Mouse (Mus musculus) layer of hippocampus, postnatal 10 days (tissue): ENCODE results near the gene Gm3642. TPM values are rescaled to one million over a fixed set of nuclear protein-coding genes. Genes with fewer than 3 reads are reported as not detected.
"Not testable (repeated sequence)": the region's sequence is repeated elsewhere in the genome, so short reads cannot be mapped to it uniquely, and the experiment has no call there.

Experiments
- DNase-seq, 2 experiments: peaks; one replicate each; pipeline ENCODE4 v3.0.0; 2021; ENCODE audit warnings: low spot score in 2 of 2
- long read RNA-seq: library from polyadenylated mRNA; stranded (forward); transcript quantifications from one replicate; pipeline ENCODE4 v2.0.0, GENCODE M21; 2023
- total RNA-seq, 2 experiments: library from RNA; stranded (reverse); gene quantifications; 2 replicates each; pipeline ENCODE4 v1.2.3; 2021

Gene Gm3642
- under 1 TPM in 1 of 2 experiments, not detected in 1; 0.73 TPM for total RNA-seq
- long read RNA-seq: 0 reads

DNA sequence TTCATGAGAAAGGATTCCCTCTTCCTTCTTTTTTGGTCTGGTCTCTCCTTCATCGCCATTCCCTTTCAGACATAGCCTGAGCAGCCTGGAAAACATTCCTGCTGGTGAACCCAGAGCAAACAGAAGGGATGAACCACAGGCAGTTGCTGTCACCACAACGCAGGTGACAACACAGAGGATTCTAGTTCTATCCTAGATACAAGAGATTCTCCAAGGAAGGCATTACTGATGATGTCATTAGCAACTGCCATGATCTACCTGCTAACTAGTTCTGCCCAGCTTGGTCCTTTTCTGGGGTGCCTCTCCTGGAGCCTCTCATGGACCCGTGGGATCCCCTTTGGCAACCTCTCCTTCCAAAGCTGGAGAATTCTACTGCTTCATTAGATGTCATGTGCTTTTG, at the start of gene Gm3642:
TSS of gene Gm3642 (minus strand) at position 101 of the 400 bp plus-strand sequence.
- DNase-seq: not testable (repeated sequence)

DNA sequence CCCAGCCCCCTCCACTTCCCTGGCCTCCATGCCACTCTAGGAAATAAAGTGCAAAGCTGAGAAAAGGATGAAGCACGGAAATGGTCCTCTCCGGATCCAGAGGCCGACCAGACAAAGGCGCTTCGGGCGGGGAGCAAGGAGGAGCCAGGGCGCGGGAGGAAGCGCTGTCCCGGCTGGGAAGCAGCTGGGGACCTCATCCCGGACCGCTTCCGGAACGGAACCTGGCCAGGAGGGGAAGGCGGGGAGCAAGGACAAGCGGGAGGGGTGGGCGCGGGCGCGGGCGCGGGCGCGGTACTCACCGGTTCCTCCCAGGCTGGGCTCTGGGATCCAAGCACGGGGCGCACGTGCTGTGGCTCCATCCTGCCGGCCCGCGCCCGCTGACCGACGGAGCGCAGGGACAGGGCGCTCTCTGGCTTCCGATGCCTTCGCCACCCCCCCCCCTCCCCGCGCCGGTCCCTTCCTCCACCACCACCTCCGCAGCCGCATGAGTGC, 49.5 kb upstream of the Gm3642 start, which contains the start of gene Gm3667:
TSS of gene Gm3667 (minus strand) at position 442 of the 492 bp plus-strand sequence.
- DNase-seq: peak; percentile 4 to 10

DNA sequence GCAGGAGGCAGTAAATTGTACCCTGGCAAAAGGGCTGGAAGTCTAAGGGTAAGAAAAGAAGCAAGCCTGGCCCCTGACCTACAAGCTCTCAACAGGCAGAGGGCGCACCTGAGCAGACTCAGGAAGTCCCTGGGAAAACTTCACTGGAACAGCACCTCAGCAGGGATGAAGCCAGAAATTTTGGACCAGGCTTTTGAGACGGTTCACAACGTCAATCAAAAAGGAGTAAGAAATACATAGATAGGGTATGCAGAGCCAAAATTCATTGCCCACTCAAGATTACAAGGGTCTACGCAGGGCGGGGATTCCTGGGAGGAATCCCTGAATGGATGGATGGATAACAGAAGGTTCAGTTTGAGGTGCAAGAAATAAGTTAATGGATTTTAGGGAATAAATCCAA, 48.7 kb upstream of the Gm3642 start:
- peak; percentile 32 to 41 for DNase-seq

DNA sequence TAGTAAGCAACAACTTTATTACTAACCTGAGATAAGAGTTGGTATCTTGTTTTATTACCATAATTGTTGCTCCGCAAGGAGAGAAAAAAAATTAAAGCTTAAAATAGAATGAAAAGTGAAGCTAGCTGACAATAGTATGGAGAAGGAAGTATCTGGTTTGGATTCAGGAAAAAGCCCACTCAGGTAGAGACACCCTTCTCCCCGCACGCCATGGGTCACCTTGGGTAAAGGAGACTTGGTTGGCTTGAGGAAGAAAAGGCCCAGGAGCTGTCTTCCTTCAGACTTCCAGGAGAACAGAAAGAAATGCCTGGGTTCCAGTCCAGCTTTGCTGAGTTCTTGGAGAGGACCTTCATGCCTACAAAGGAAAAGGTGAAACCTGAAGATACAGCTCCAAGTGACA, 16.8 kb downstream of the Gm3642 start:
- DNase-seq: not testable (repeated sequence)

Other genes with a start within 250 kb of the Gm3642 start
- gene Gm3629, start 249.7 kb downstream of the Gm3642 start, total RNA-seq: under 1 TPM in 1 of 2 experiments, not detected in 1; 0.40 TPM
- gene Gm3460, start 217.9 kb downstream of the Gm3642 start, total RNA-seq: not detected
- gene Gm10251, start 156.1 kb downstream of the Gm3642 start, total RNA-seq: under 1 TPM in 1 of 2 experiments, not detected in 1; 0.23 TPM
- not detected for gene Gm8050, start 120.1 kb downstream of the Gm3642 start, total RNA-seq
- 1 to 10 TPM; 3.5 to 3.6 TPM for gene Gm3636, start 98.0 kb downstream of the Gm3642 start, total RNA-seq
- gene Gm8362, start 65.9 kb downstream of the Gm3642 start, total RNA-seq: not detected
- gene Gm3667, start 49.7 kb upstream of the Gm3642 start, total RNA-seq: 1 to 10 TPM; 2.9 to 3.5 TPM
- not detected for gene Gm6356, start 133.5 kb upstream of the Gm3642 start, total RNA-seq
- gene Gm10406, start 187.1 kb upstream of the Gm3642 start, total RNA-seq: 1 to 10 TPM in 1 of 2 experiments, under 1 TPM in 1; 0.87 to 1.8 TPM
- not detected for gene Gm3685, start 204.7 kb upstream of the Gm3642 start, total RNA-seq